ENCODE assay signal across 11 mouse cellular contexts in the genomic region with DNA sequence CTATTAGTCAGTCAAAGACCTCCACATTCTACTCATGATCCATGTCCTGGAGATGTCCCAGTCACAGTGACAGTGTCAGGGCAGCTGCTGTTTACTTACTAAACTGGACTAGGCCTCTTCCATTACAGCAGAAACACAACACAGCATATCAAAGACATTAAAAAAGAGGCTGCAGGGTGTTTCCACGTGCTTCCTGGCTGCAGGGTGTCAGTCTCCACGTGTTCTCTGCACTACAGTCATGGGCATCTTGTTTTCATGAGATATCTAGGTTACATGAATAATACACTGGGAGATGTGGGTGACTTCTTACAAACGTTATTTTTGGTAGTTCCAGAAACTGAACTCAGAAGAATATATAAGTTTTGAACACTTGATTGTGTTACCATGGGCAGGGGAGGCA.
"Had no signal": no experiment of that assay in that cellular context is flagged by ENCODE, and none has a peak within 500 bp of the region (broad histone marks: within the 10 kb centered on the region; RNA-seq: fewer than 3 reads in every experiment).

No protein-coding gene starts in this region.

- ATAC-seq: liver, postnatal 0 days; lung, postnatal 0 days; midbrain, embryonic 13.5 days; midbrain, embryonic 15.5 days had no signal

- DNase-seq: liver, postnatal 0 days; lung, adult 2 months; lung, postnatal 14 days; lung, postnatal 36 days; right cerebral cortex, postnatal 14 days; thymus, adult 18-20 months; thymus, postnatal 14 days; thymus, postnatal 36 days had no signal
